Mouse (Mus musculus): Measurements from ENCODE around the gene Srrt.
A peak's percentile ranks its signal among the peaks of the same experiment; 100 is the strongest.

Gene Srrt

GRCm38 (mm10) chr5:137307071-137307912 lies at the start of gene Srrt:
Srrt (minus strand) TSS chr5:137307674.
- peak; percentile 96 for DNase-seq (ENCODE audit: low read depth, low spot score)

- DNase-seq (ENCODE audit: low read depth, low spot score): no peak
Measured at GRCm38 (mm10) chr5:137354091-137354490, 46.6 kb upstream of the Srrt start.

GRCm38 (mm10) chr5:137352011-137352975 lies 44.8 kb upstream of the Srrt start:
- no peak for DNase-seq (ENCODE audit: low read depth, low spot score)

- no peak for DNase-seq (ENCODE audit: low read depth, low spot score)
Measured at GRCm38 (mm10) chr5:137351394-137351793, 43.9 kb upstream of the Srrt start.

GRCm38 (mm10) chr5:137351058-137351380 lies 43.5 kb upstream of the Srrt start:
- DNase-seq (ENCODE audit: low read depth, low spot score): no peak

- DNase-seq (ENCODE audit: low read depth, low spot score): no peak
Measured at GRCm38 (mm10) chr5:137350205-137351057, 43.0 kb upstream of the Srrt start.

GRCm38 (mm10) chr5:137349384-137350204 lies 42.1 kb upstream of the Srrt start, which contains the start of gene Ephb4:
Ephb4 (plus strand) TSS chr5:137350109.
- no peak for DNase-seq (ENCODE audit: low read depth, low spot score)

- DNase-seq (ENCODE audit: low read depth, low spot score): no peak
Measured at GRCm38 (mm10) chr5:137348482-137349383, 41.3 kb upstream of the Srrt start.

GRCm38 (mm10) chr5:137347856-137348255 lies 40.4 kb upstream of the Srrt start:
- no peak for DNase-seq (ENCODE audit: low read depth, low spot score)

- DNase-seq (ENCODE audit: low read depth, low spot score): no peak
Measured at GRCm38 (mm10) chr5:137346983-137347382, 39.5 kb upstream of the Srrt start.

- DNase-seq (ENCODE audit: low read depth, low spot score): no peak
Measured at GRCm38 (mm10) chr5:137346388-137346787, 38.9 kb upstream of the Srrt start.

GRCm38 (mm10) chr5:137345821-137346220 lies 38.3 kb upstream of the Srrt start:
- no peak for DNase-seq (ENCODE audit: low read depth, low spot score)

GRCm38 (mm10) chr5:137343869-137344268 lies 36.4 kb upstream of the Srrt start:
- DNase-seq (ENCODE audit: low read depth, low spot score): no peak

GRCm38 (mm10) chr5:137343412-137343811 lies 35.9 kb upstream of the Srrt start:
- no peak for DNase-seq (ENCODE audit: low read depth, low spot score)

- DNase-seq (ENCODE audit: low read depth, low spot score): no peak
Measured at GRCm38 (mm10) chr5:137342407-137343012, 35.0 kb upstream of the Srrt start.

GRCm38 (mm10) chr5:137340222-137340621 lies 32.7 kb upstream of the Srrt start:
- no peak for DNase-seq (ENCODE audit: low read depth, low spot score)

- no peak for DNase-seq (ENCODE audit: low read depth, low spot score)
Measured at GRCm38 (mm10) chr5:137339290-137339979, 32.0 kb upstream of the Srrt start.

GRCm38 (mm10) chr5:137338663-137339289 lies 31.3 kb upstream of the Srrt start:
- DNase-seq (ENCODE audit: low read depth, low spot score): no peak
